Mouse (Mus musculus) liver, embryonic 14.5 days (tissue): Measurements from ENCODE around the gene Plcl2.

Experiments
- CTCF ChIP-seq: IDR thresholded peaks from 2 replicates; pipeline ENCODE4 v1.5.1; 2016; ENCODE audit warnings: antibody characterized with exemption, low read depth, control low read depth
- EP300 ChIP-seq: IDR thresholded peaks from 2 replicates; pipeline ENCODE4 v1.6.1; 2016; ENCODE audit warnings: antibody characterized with exemption, low read depth

- TF ChIP-seq CTCF (no peak), EP300 (no peak)
These were observed 134.2 kb downstream of the Plcl2 start for GRCm38 (mm10) chr17:50643356-50643755.
